Comparison of ENCODE assay signal across 8 mouse cellular contexts in the genomic region with DNA sequence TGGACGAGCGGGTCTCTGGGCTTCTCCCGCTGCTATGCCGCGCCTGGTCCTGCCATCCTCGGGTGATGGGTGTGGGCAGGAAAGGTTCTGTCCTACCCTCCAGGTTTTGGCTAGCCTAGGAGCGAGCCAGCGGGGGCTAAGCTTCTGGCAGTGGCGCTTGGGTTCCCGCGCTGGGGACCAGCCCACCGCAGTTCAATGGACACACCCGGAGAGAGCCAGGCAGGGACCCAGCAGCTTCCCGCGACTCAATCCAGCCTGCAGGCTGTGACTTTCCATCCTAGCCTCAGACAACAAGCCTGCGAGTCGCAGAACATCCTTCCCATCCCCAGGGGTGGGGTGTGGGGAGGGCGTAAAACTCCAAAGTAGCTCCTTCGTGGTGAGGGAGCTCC. TPM values are rescaled to one million over a fixed set of nuclear protein-coding genes. Genes with fewer than 3 reads are reported as not detected.
DNase-seq lines count a peak whose midpoint lies in the region; ATAC-seq and TF ChIP-seq lines count a peak whose summit lies in the region.

No protein-coding gene starts in this region.

- ATAC-seq in lung, postnatal 0 days = peak; percentile 6; the same call in 1 of the 2 replicates

- no peaks in the 10 kb centered on the region for H3K36me3 ChIP-seq in lung, postnatal 0 days (ENCODE audit: insufficient read depth, low read length)

- 2% methylated on average over 19 of the region's 19 CpGs for WGBS in lung, postnatal 0 days

- no peak overlapping the region for H3K9ac ChIP-seq in lung, postnatal 0 days (replicated peaks; ENCODE audit: low read depth)

- H3K27ac ChIP-seq in lung, postnatal 0 days (ENCODE audit: low read length) = 0 out of 2 replicates have a peak overlapping the region, but pooled peaks have one; percentile 3

- no peaks in the 10 kb centered on the region for H3K9me3 ChIP-seq in lung, postnatal 0 days (ENCODE audit: low read length)

- peaks cover 5% of the 10 kb centered on the region; the same call in 1 of the 2 replicates for H3K4me1 ChIP-seq in lung, postnatal 0 days (ENCODE audit: insufficient read depth, low read depth, low read length)

- H3K4me3 ChIP-seq in lung, postnatal 0 days (ENCODE audit: low read depth, low read length) = peak overlapping the region; percentile 57

- TF ChIP-seq EP300 in lung, postnatal 0 days (IDR thresholded peaks at IDR 0.05) = no peak

- H3K4me2 ChIP-seq in lung, postnatal 0 days (replicated peaks; ENCODE audit: low read depth, low read length) = peak overlapping the region; percentile 98

- TF ChIP-seq CTCF in brain, embryonic 14.5 days (IDR thresholded peaks at IDR 0.05; ENCODE audit: borderline replicate concordance, extremely low read depth, insufficient read depth, insufficient read length) = no peak
- no peak for TF ChIP-seq CTCF in lung, postnatal 0 days (IDR thresholded peaks at IDR 0.05)

- no peak for TF ChIP-seq POLR2A in brain, embryonic 14.5 days (IDR thresholded peaks at IDR 0.05; ENCODE audit: borderline replicate concordance, extremely low read depth, insufficient read depth, insufficient read length, poor library complexity, severe bottlenecking)

- H3K27me3 ChIP-seq in lung, postnatal 0 days (replicated peaks; ENCODE audit: insufficient read depth, low read length) = peaks cover 10% of the 10 kb centered on the region

- peak; percentile 14 for DNase-seq in gastrocnemius, postnatal 10 days
- no peak for DNase-seq in gastrocnemius, adult 18-20 months (ENCODE audit: low spot score)
- peak; percentile 35 for DNase-seq in brain, embryonic 14.5 days (ENCODE audit: low read depth)
- peak; percentile 9 for DNase-seq in gastrocnemius, postnatal 25 days
- peak; percentile 11 for DNase-seq in layer of hippocampus, adult 9-11 months
- no peak for DNase-seq in lung, postnatal 0 days (ENCODE audit: low spot score)
- DNase-seq in right cerebral cortex, adult 2 months (ENCODE audit: low spot score in 2 of 2) = peak; percentile 49 to 53
- DNase-seq in urinary bladder, postnatal 14 days (ENCODE audit: low spot score) = peak; percentile 9

RNA-seq across cellular contexts. Expression of a gene that starts 0.3 kb away (rescaled TPM):
- 1 to 10 TPM; 4.0 to 5.4 TPM for total RNA-seq in gastrocnemius, postnatal 10 days (2021)
- 10 to 100 TPM; 14.4 to 22.8 TPM for total RNA-seq in gastrocnemius, adult 18-20 months (2021)
- polyA plus RNA-seq in brain, embryonic 14.5 days (2012; rRNA removed) = 1.0 and 1.5 TPM in 2 replicates
- total RNA-seq in gastrocnemius, postnatal 25 days (2021) = 10 to 100 TPM in 1 of 2 experiments, 1 to 10 TPM in 1; 8.1 to 12.2 TPM
- 1.5 and 1.6 TPM in 2 replicates for polyA plus RNA-seq in lung, postnatal 0 days (2015; fragmentation: Nextera tagmentation; extraction: Ambion mirVana)

Comparison
In these comparisons a context has a peak if more than half of its experiments do, and no peak if none do; other contexts are left out.
1. DNase-seq: peak in gastrocnemius, postnatal 10 days (single experiment), brain, embryonic 14.5 days (single experiment), gastrocnemius, postnatal 25 days (single experiment), layer of hippocampus, adult 9-11 months (single experiment), right cerebral cortex, adult 2 months (2 of 2) and urinary bladder, postnatal 14 days (single experiment); none in gastrocnemius, adult 18-20 months (single experiment) and lung, postnatal 0 days (single experiment).